Mouse (Mus musculus): ENCODE data around the gene Dpf3. TPM values are rescaled to one million over a fixed set of nuclear protein-coding genes. Genes with fewer than 3 reads are reported as not detected.

Dpf3 gene
- polyA plus RNA-seq, 1 experiment = 3.8 TPM

GRCm38 (mm10) chr12:83342035-83342874, 145.3 kb downstream of the Dpf3 start:
- Histone ChIP-seq H3K4me3 (ENCODE audit: insufficient read depth, low read length) (no peak overlapping the region), H3K27ac (ENCODE audit: insufficient read depth, low read length) (peak overlapping the region; percentile 27), H3K4me1 (ENCODE audit: control insufficient read depth, insufficient read depth, low read length) (peaks cover 2% of the 10 kb centered on the region; the same call in 1 of the 2 replicates)
- no peak for TF ChIP-seq POLR2A (IDR thresholded peaks at IDR 0.05; ENCODE audit: extremely low read depth, insufficient read depth, low read length)
- no peak for TF ChIP-seq CTCF (IDR thresholded peaks at IDR 0.05; ENCODE audit: extremely low read depth, insufficient read depth, low read length)

DNA sequence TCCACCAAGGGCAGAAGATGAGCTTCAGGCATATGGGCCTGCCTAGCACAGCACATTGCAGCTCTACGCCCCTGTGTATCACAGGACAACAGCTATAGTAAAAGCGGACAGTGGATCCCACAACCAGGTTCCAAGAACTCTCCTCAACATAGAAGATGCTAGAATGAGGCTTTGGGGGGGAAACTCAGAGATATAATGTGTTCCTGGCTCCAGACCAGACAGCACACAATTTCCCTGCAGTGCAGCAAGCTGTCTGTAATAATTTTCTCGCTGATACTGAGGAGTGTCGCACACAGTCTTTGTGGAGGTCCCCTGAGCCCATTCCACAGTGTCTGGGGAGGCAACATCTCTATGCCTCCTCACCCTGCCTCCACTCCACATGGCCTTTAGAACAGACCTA, 146.6 kb downstream of the Dpf3 start:
- Histone ChIP-seq H3K4me3 (ENCODE audit: insufficient read depth, low read length) (no peak overlapping the region), H3K27ac (ENCODE audit: insufficient read depth, low read length) (no peak overlapping the region), H3K4me1 (ENCODE audit: control insufficient read depth, insufficient read depth, low read length) (peaks cover 2% of the 10 kb centered on the region; the same call in 1 of the 2 replicates)
- no peak for TF ChIP-seq POLR2A (IDR thresholded peaks at IDR 0.05; ENCODE audit: extremely low read depth, insufficient read depth, low read length)

DNA sequence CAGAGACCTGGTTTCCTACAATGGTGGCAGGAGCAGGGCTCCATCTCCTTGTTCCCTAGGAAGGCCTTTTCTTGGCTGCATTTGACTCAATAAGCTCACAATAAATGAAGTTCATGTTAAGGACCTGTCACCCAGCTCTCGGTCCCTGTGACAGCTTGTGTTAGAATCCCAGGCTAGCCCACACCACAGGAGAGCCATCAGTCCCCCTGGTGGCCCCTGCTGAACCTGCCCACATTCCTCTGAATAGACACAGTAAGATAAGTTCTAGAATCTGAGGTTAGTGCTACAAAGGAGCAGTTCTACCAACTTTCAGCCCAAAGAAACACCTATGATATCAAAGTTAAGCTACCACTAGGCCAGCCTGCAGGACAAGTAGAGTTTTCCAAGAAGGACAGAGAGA, 149.2 kb downstream of the Dpf3 start:
- no peak overlapping the region for H3K27ac ChIP-seq (ENCODE audit: insufficient read depth, low read length)
- H3K4me3 ChIP-seq (ENCODE audit: insufficient read depth, low read length) = no peak overlapping the region
- TF ChIP-seq CTCF (IDR thresholded peaks at IDR 0.05; ENCODE audit: extremely low read depth, insufficient read depth, low read length) (no peak), POLR2A (IDR thresholded peaks at IDR 0.05; ENCODE audit: extremely low read depth, insufficient read depth, low read length) (no peak)
- H3K4me1 ChIP-seq (ENCODE audit: control insufficient read depth, insufficient read depth, low read length) = peaks cover 2% of the 10 kb centered on the region; the same call in 1 of the 2 replicates

DNA sequence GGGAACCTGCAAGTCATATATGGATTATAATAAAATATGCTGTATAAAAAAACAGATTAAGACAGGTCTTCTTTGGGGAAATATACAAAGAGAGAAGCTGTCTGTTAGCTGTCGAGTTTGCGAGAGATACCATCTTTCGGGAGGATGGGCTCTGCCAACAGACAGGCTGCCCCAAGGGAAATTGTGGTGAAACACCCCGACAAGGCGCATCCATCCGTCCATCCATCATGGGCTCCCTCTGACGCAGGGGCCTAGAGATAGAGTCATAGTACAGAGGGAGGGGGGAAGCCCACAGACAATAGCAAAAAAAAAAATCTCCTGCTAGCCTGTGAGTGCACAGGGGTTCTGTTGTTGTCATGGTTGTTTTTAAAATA, 149.8 kb downstream of the Dpf3 start:
- H3K27ac ChIP-seq (ENCODE audit: insufficient read depth, low read length) = no peak overlapping the region
- TF ChIP-seq POLR2A (IDR thresholded peaks at IDR 0.05; ENCODE audit: extremely low read depth, insufficient read depth, low read length) = no peak
- no peak for TF ChIP-seq CTCF (IDR thresholded peaks at IDR 0.05; ENCODE audit: extremely low read depth, insufficient read depth, low read length)

GRCm38 (mm10) chr12:83337077-83337775, 150.3 kb downstream of the Dpf3 start:
- H3K4me1 ChIP-seq (ENCODE audit: control insufficient read depth, insufficient read depth, low read length) = peaks cover 2% of the 10 kb centered on the region; the same call in 1 of the 2 replicates
- no peak for TF ChIP-seq CTCF (IDR thresholded peaks at IDR 0.05; ENCODE audit: extremely low read depth, insufficient read depth, low read length)
- TF ChIP-seq POLR2A (IDR thresholded peaks at IDR 0.05; ENCODE audit: extremely low read depth, insufficient read depth, low read length) = no peak
- H3K4me3 ChIP-seq (ENCODE audit: insufficient read depth, low read length) = no peak overlapping the region
- no peak overlapping the region for H3K27ac ChIP-seq (ENCODE audit: insufficient read depth, low read length)

More for the DNA sequence above, 149.8 kb downstream of the Dpf3 start:
- H3K4me3 ChIP-seq (ENCODE audit: insufficient read depth, low read length) = no peak overlapping the region
- H3K4me1 ChIP-seq (ENCODE audit: control insufficient read depth, insufficient read depth, low read length) = peaks cover 2% of the 10 kb centered on the region; the same call in 1 of the 2 replicates

GRCm38 (mm10) chr12:83330056-83330455, 157.5 kb downstream of the Dpf3 start:
- Histone ChIP-seq H3K4me1 (ENCODE audit: control insufficient read depth, insufficient read depth, low read length) (no peaks in the 10 kb centered on the region), H3K27ac (ENCODE audit: insufficient read depth, low read length) (no peak overlapping the region), H3K4me3 (ENCODE audit: insufficient read depth, low read length) (no peak overlapping the region)
- TF ChIP-seq POLR2A (IDR thresholded peaks at IDR 0.05; ENCODE audit: extremely low read depth, insufficient read depth, low read length) (no peak), CTCF (IDR thresholded peaks at IDR 0.05; ENCODE audit: extremely low read depth, insufficient read depth, low read length) (no peak)

DNA sequence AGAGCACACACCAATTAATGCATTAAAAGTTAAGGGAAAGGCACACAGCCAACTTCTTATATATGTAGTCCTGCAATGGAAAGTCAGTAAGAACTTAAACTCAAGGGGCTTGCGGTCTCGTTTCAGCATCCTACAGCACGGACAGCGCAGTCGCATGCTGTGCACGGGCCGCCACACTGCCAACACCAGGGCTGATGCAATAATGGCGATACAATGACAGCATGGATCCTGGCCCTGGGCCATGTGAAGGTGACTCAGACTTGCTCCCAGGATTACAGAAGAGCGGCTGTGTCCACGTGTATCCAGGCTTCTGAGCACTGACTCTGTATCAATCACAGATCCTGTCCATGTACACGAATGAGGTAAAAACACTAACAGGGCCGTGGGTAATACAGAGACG, 158.6 kb downstream of the Dpf3 start:
- TF ChIP-seq CTCF (IDR thresholded peaks at IDR 0.05; ENCODE audit: extremely low read depth, insufficient read depth, low read length) (no peak), POLR2A (IDR thresholded peaks at IDR 0.05; ENCODE audit: extremely low read depth, insufficient read depth, low read length) (no peak)

DNA sequence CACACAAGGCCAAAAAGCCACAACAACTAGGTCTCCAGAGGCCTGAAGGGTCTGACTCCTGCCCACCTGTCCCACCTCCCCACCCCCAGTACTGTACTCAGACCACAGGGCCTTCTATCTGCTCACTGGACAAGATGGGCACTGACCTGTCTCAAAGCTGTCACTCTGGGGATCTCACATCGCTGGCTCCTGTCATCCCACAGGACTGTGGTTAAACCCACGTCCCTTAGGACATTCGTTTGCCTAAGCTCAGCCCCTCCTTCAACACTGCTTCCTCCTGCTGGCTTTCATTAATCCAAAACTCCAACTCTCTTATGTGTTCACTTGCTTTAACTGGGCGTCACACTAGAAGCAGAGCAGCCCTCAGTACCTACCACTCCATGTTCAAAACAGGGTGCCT, 159.0 kb downstream of the Dpf3 start:
- TF ChIP-seq CTCF (IDR thresholded peaks at IDR 0.05; ENCODE audit: extremely low read depth, insufficient read depth, low read length) (no peak), POLR2A (IDR thresholded peaks at IDR 0.05; ENCODE audit: extremely low read depth, insufficient read depth, low read length) (no peak)
- Histone ChIP-seq H3K4me1 (ENCODE audit: control insufficient read depth, insufficient read depth, low read length) (no peaks in the 10 kb centered on the region), H3K4me3 (ENCODE audit: insufficient read depth, low read length) (no peak overlapping the region), H3K27ac (ENCODE audit: insufficient read depth, low read length) (no peak overlapping the region)

More for the DNA sequence above, 158.6 kb downstream of the Dpf3 start:
- no peak overlapping the region for H3K4me3 ChIP-seq (ENCODE audit: insufficient read depth, low read length)
- no peaks in the 10 kb centered on the region for H3K4me1 ChIP-seq (ENCODE audit: control insufficient read depth, insufficient read depth, low read length)
- H3K27ac ChIP-seq (ENCODE audit: insufficient read depth, low read length) = no peak overlapping the region

DNA sequence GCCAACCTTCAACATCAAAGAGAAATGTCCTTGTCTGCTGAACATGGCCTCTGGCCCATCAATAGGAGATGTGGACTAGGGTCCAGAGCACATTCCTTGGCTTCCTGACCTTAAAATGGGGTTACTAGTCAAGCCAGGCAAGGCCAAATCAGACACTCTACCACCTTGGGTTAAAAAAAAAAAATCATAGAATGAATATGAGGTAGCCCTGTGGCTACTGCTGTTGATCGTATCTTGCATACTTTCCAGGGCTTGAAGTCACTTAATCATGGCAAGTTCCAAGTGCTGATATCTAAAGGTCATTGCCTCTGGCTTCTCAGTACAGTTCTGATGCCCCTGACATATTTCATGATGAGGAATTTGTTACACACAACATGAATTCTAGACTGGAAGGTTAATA, 160.1 kb downstream of the Dpf3 start:
- no peak for TF ChIP-seq CTCF (IDR thresholded peaks at IDR 0.05; ENCODE audit: extremely low read depth, insufficient read depth, low read length)
- TF ChIP-seq POLR2A (IDR thresholded peaks at IDR 0.05; ENCODE audit: extremely low read depth, insufficient read depth, low read length) = no peak
- Histone ChIP-seq H3K4me1 (ENCODE audit: control insufficient read depth, insufficient read depth, low read length) (no peaks in the 10 kb centered on the region), H3K27ac (ENCODE audit: insufficient read depth, low read length) (no peak overlapping the region), H3K4me3 (ENCODE audit: insufficient read depth, low read length) (no peak overlapping the region)

- H3K4me3 ChIP-seq (ENCODE audit: insufficient read depth, low read length) = no peak overlapping the region
- no peaks in the 10 kb centered on the region for H3K4me1 ChIP-seq (ENCODE audit: control insufficient read depth, insufficient read depth, low read length)
- TF ChIP-seq CTCF (IDR thresholded peaks at IDR 0.05; ENCODE audit: extremely low read depth, insufficient read depth, low read length) = no peak
- no peak for TF ChIP-seq POLR2A (IDR thresholded peaks at IDR 0.05; ENCODE audit: extremely low read depth, insufficient read depth, low read length)
- no peak overlapping the region for H3K27ac ChIP-seq (ENCODE audit: insufficient read depth, low read length)
Measured at GRCm38 (mm10) chr12:83320725-83321124, 166.8 kb downstream of the Dpf3 start.
